ENCODE assay signal across 8 mouse cellular contexts in genomic region chr10:77522746-77523145, GRCm38 (mm10). TPM values are rescaled to one million over a fixed set of nuclear protein-coding genes. Genes with fewer than 3 reads are reported as not detected.
DNase-seq lines count a peak whose midpoint lies in the region; ATAC-seq and TF ChIP-seq lines count a peak whose summit lies in the region.
"Had no signal": no experiment of that assay in that cellular context is flagged by ENCODE, and none has a peak within 500 bp of the region (broad histone marks: within the 10 kb centered on the region; RNA-seq: fewer than 3 reads in every experiment).

No protein-coding gene starts in this region.

- peaks cover 29% of the 10 kb centered on the region for H3K4me1 ChIP-seq in thymus, adult 2 months (replicated peaks; ENCODE audit: control insufficient read depth, insufficient read depth, low read length)
- no peaks in the 10 kb centered on the region for H3K4me1 ChIP-seq in forebrain, embryonic 14.5 days (ENCODE audit: control insufficient read depth, insufficient read depth, low read length)
- peaks cover 27% of the 10 kb centered on the region for H3K4me1 ChIP-seq in liver, embryonic 12.5 days
- no peaks in the 10 kb centered on the region for H3K4me1 ChIP-seq in stomach, postnatal 0 days (replicated peaks; ENCODE audit: control insufficient read depth, insufficient read depth)

- no peaks in the 10 kb centered on the region for H3K36me3 ChIP-seq in thymus, adult 2 months (ENCODE audit: control insufficient read depth, insufficient read depth, low read length)
- no peaks in the 10 kb centered on the region for H3K36me3 ChIP-seq in forebrain, embryonic 14.5 days (ENCODE audit: control insufficient read depth, insufficient read depth, low read length)
- no peaks in the 10 kb centered on the region for H3K36me3 ChIP-seq in liver, embryonic 12.5 days
- H3K36me3 ChIP-seq in stomach, postnatal 0 days (ENCODE audit: control insufficient read depth, insufficient read depth, low read length) = no peaks in the 10 kb centered on the region

- peak overlapping the region; percentile 91 for H3K27ac ChIP-seq in thymus, adult 2 months (ENCODE audit: control insufficient read depth, insufficient read depth, low read length)
- H3K27ac ChIP-seq in forebrain, embryonic 14.5 days (ENCODE audit: low read depth, low read length) = no peak overlapping the region
- H3K27ac ChIP-seq in liver, embryonic 12.5 days = no peak overlapping the region
- H3K27ac ChIP-seq in stomach, postnatal 0 days (replicated peaks) = no peak overlapping the region

- TF ChIP-seq EP300 in stomach, postnatal 0 days (optimal IDR thresholded peaks at IDR 0.05) = no peak

- ATAC-seq in forebrain, embryonic 14.5 days = no peak
- ATAC-seq in liver, embryonic 12.5 days = no peak
- no peak for ATAC-seq in stomach, postnatal 0 days (ENCODE audit: low FRiP score, low TSS enrichment)
- ATAC-seq in cerebellum, adult (ENCODE audit: insufficient number of reproducible peaks, low FRiP score, low TSS enrichment) = no peak

- 17% methylated on average over 12 of the region's 12 CpGs for WGBS in thymus, adult 2 months
- 51% methylated on average over 12 of the region's 12 CpGs for WGBS in forebrain, embryonic 14.5 days
- 49% methylated on average over 12 of the region's 12 CpGs for WGBS in liver, embryonic 12.5 days (ENCODE audit: insufficient replicate concordance)
- 67% methylated on average over 12 of the region's 12 CpGs for WGBS in stomach, postnatal 0 days

- no peak for TF ChIP-seq POLR2A in thymus, adult 2 months (IDR thresholded peaks at IDR 0.05; ENCODE audit: control insufficient read depth, extremely low read depth, insufficient read depth, low read length, poor library complexity)

- no peak for TF ChIP-seq CTCF in thymus, adult 2 months (IDR thresholded peaks at IDR 0.05; ENCODE audit: borderline replicate concordance, control insufficient read depth, extremely low read depth, insufficient read depth, low read length, poor library complexity)
- no peak for TF ChIP-seq CTCF in stomach, postnatal 0 days (IDR thresholded peaks at IDR 0.05; ENCODE audit: low read depth)

- H3K9me3 ChIP-seq in forebrain, embryonic 14.5 days (replicated peaks; ENCODE audit: control insufficient read depth, low read length) = no peaks in the 10 kb centered on the region
- no peaks in the 10 kb centered on the region for H3K9me3 ChIP-seq in liver, embryonic 12.5 days (replicated peaks)
- no peaks in the 10 kb centered on the region for H3K9me3 ChIP-seq in stomach, postnatal 0 days (ENCODE audit: control insufficient read depth, low read length)

- H3K4me3 ChIP-seq in thymus, adult 2 months (ENCODE audit: control insufficient read depth, insufficient read depth, low read length) = peak overlapping the region; percentile 33
- H3K4me3 ChIP-seq in forebrain, embryonic 14.5 days (ENCODE audit: low read depth, low read length) = peak overlapping the region; percentile 24
- H3K4me3 ChIP-seq in liver, embryonic 12.5 days = peak overlapping the region; percentile 17
- no peak overlapping the region for H3K4me3 ChIP-seq in stomach, postnatal 0 days (ENCODE audit: low read depth, low read length)

- H3K9ac ChIP-seq in forebrain, embryonic 14.5 days (ENCODE audit: low read length) = peak overlapping the region; percentile 59; the same call in 1 of the 2 replicates
- no peak overlapping the region for H3K9ac ChIP-seq in liver, embryonic 12.5 days
- peak overlapping the region; percentile 36; the same call in 1 of the 2 replicates for H3K9ac ChIP-seq in stomach, postnatal 0 days (ENCODE audit: low read length)

- peak overlapping the region; percentile 56 for H3K4me2 ChIP-seq in forebrain, embryonic 14.5 days (ENCODE audit: low read length)
- peak overlapping the region; percentile 60 for H3K4me2 ChIP-seq in liver, embryonic 12.5 days
- peak overlapping the region; percentile 42 for H3K4me2 ChIP-seq in stomach, postnatal 0 days (replicated peaks; ENCODE audit: low read depth)

- peak; percentile 47 for DNase-seq in thymus, adult 2 months
- no peak for DNase-seq in thymus, adult 18-20 months
- DNase-seq in forebrain, embryonic 14.5 days (ENCODE audit: low spot score) = peak; percentile 7
- DNase-seq in stomach, postnatal 0 days (ENCODE audit: low spot score) = no peak
- no peak for DNase-seq in right cerebral cortex, adult 18-20 months
- DNase-seq: right cerebral cortex, postnatal 25 days had no signal

- no peaks in the 10 kb centered on the region for H3K27me3 ChIP-seq in thymus, adult 2 months (ENCODE audit: control insufficient read depth, insufficient read depth, low read length)
- no peaks in the 10 kb centered on the region for H3K27me3 ChIP-seq in forebrain, embryonic 14.5 days (replicated peaks; ENCODE audit: control insufficient read depth, insufficient read depth, low read length)
- peaks cover 24% of the 10 kb centered on the region for H3K27me3 ChIP-seq in liver, embryonic 12.5 days (replicated peaks)
- no peaks in the 10 kb centered on the region for H3K27me3 ChIP-seq in stomach, postnatal 0 days (ENCODE audit: control insufficient read depth, insufficient read depth, low read length)

RNA-seq across cellular contexts. Expression of gene Fam207a, which starts 7.2 kb away (rescaled TPM):
- polyA plus RNA-seq in thymus, adult 2 months (2012; rRNA removed) = 49.1 and 52.4 TPM in 2 replicates
- 33.8 and 36.9 TPM in 2 replicates for polyA plus RNA-seq in forebrain, embryonic 14.5 days (2014; fragmentation: Nextera tagmentation; extraction: Ambion mirVana)
- 32.7 and 33.7 TPM in 2 replicates for polyA plus RNA-seq in liver, embryonic 12.5 days (2016; fragmentation: Nextera tagmentation; extraction: Ambion mirVana)
- 25.2 and 28.8 TPM in 2 replicates for polyA plus RNA-seq in stomach, postnatal 0 days (2015; fragmentation: Nextera tagmentation; extraction: Ambion mirVana)

RNA-seq across cellular contexts. Expression of gene Itgb2, which starts 7.3 kb away (rescaled TPM):
- polyA plus RNA-seq in thymus, adult 2 months (2012; rRNA removed) = 304 and 334 TPM in 2 replicates
- 0.67 and 0.89 TPM in 2 replicates for polyA plus RNA-seq in forebrain, embryonic 14.5 days (2014; fragmentation: Nextera tagmentation; extraction: Ambion mirVana)
- 13.5 and 13.9 TPM in 2 replicates for polyA plus RNA-seq in liver, embryonic 12.5 days (2016; fragmentation: Nextera tagmentation; extraction: Ambion mirVana)
- 1.3 TPM in 2 replicates for polyA plus RNA-seq in stomach, postnatal 0 days (2015; fragmentation: Nextera tagmentation; extraction: Ambion mirVana)

RNA-seq across cellular contexts. Expression of gene Pttg1ip, which starts 58.8 kb away (rescaled TPM):
- 103 and 129 TPM in 2 replicates for polyA plus RNA-seq in thymus, adult 2 months (2012; rRNA removed)
- 74.1 and 85.5 TPM in 2 replicates for polyA plus RNA-seq in forebrain, embryonic 14.5 days (2014; fragmentation: Nextera tagmentation; extraction: Ambion mirVana)
- 68.8 and 72.8 TPM in 2 replicates for polyA plus RNA-seq in liver, embryonic 12.5 days (2016; fragmentation: Nextera tagmentation; extraction: Ambion mirVana)
- polyA plus RNA-seq in stomach, postnatal 0 days (2015; fragmentation: Nextera tagmentation; extraction: Ambion mirVana) = 278 and 317 TPM in 2 replicates

Comparison
In these comparisons a context has a peak if more than half of its experiments do, and no peak if none do; other contexts are left out.
1. DNase-seq: peak in thymus, adult 2 months (single experiment) and forebrain, embryonic 14.5 days (single experiment); none in thymus, adult 18-20 months (0 of 2), stomach, postnatal 0 days (single experiment) and right cerebral cortex, adult 18-20 months (single experiment).
2. RNA of gene Itgb2, which starts 7.3 kb away (polyA plus RNA-seq): 304 to 334 TPM in thymus, adult 2 months; 13.5 to 13.9 TPM in liver, embryonic 12.5 days, 1.3 TPM in stomach, postnatal 0 days and 0.67 to 0.89 TPM in forebrain, embryonic 14.5 days; every median in the first group is over 10 times any median in the second.
3. Peak in every context shown above with its lines, with median percentiles within 50 percentile points of each other: H3K4me2 ChIP-seq.